Mouse (Mus musculus) E14TG2a.4 (cell line): ENCODE results near the gene Gm42742.

Experiments
- CTCF ChIP-seq: conservative IDR thresholded peaks from 2 replicates; pipeline ENCODE4 v1.5.1; 2014; ENCODE audit warnings: low read length
- NANOG ChIP-seq: IDR thresholded peaks from 2 replicates; pipeline ENCODE4 v1.6.1; 2014; ENCODE audit warnings: borderline replicate concordance, low read length, mixed read lengths
- POU5F1 ChIP-seq: IDR thresholded peaks from 2 replicates; pipeline ENCODE4 v1.6.1; 2014; ENCODE audit warnings: low read length, borderline replicate concordance

- no peak for TF ChIP-seq CTCF
- no peak for TF ChIP-seq NANOG
- TF ChIP-seq POU5F1, result no peak
These were observed 7.5 kb downstream of the Gm42742 start for GRCm38 (mm10) chr7:127013385-127013784.
